Mouse (Mus musculus) hindbrain, embryonic 15.5 days (tissue): Measurements from ENCODE around the gene Nf1. TPM values are rescaled to one million over a fixed set of nuclear protein-coding genes. Genes with fewer than 3 reads are reported as not detected.

Source experiments
- ATAC-seq: fragments of 200-750 bp; cut with Nextera tagmentation; 2 replicates; pipeline ENCODE4 v1.8.0; 2017; ENCODE audit warnings: low read depth, moderate number of reproducible peaks, moderate TSS enrichment; ENCODE audit not compliant: low FRiP score
- H3K27ac ChIP-seq: fragments of 300-500 bp; sonication (generic); replicated peaks from 2 replicates; pipeline ENCODE4 v1.5.1; 2015; ENCODE audit warnings: mild to moderate bottlenecking, inconsistent platforms
- H3K27me3 ChIP-seq: fragments of 300-500 bp; sonication (generic); 2 replicates; pipeline ENCODE4 v1.6.1; 2015; ENCODE audit warnings: control low read depth, inconsistent platforms
- H3K36me3 ChIP-seq: fragments of 300-500 bp; sonication (generic); 2 replicates; pipeline ENCODE4 v1.6.1; 2015; ENCODE audit warnings: control low read depth, inconsistent platforms
- H3K4me1 ChIP-seq: fragments of 300-500 bp; sonication (generic); replicated peaks from 2 replicates; pipeline ENCODE4 v1.6.1; 2015; ENCODE audit warnings: control low read depth, inconsistent platforms
- H3K4me2 ChIP-seq: fragments of 300-500 bp; sonication (generic); 2 replicates; pipeline ENCODE4 v1.6.1; 2015; ENCODE audit warnings: moderate library complexity, mild to moderate bottlenecking, inconsistent platforms
- H3K4me3 ChIP-seq: fragments of 300-500 bp; sonication (generic); 2 replicates; pipeline ENCODE4 v1.5.1; 2015; ENCODE audit warnings: mild to moderate bottlenecking, inconsistent platforms
- H3K9ac ChIP-seq: fragments of 300-500 bp; sonication (generic); 2 replicates; pipeline ENCODE4 v1.6.1; 2015; ENCODE audit warnings: inconsistent platforms
- H3K9me3 ChIP-seq: fragments of 300-500 bp; sonication (generic); 2 replicates; pipeline ENCODE4 v1.6.1; 2016; ENCODE audit warnings: control low read depth, inconsistent platforms
- WGBS: fragments of 180-500 bp; shearing (Covaris S2); methylation state at CpG from one replicate; pipeline ENCODE4 v1.1.7; 2015; 5-methylcytosine and 5-hydroxymethylcytosine counted together
- polyA plus RNA-seq: library from polyadenylated mRNA; unstranded; fragments of >200 nt; fragmentation: Nextera tagmentation; extraction: Ambion mirVana; gene quantifications from 2 replicates; pipeline ENCODE4 v1.2.1, GENCODE M21; 2015

Nf1 gene
- polyA plus RNA-seq, 1 experiment from 2014 or later, result 6.1 TPM

- no peak for ATAC-seq
- no peak overlapping the region for H3K4me2 ChIP-seq
- H3K27me3 ChIP-seq, result no peaks in the 10 kb centered on the region
- H3K36me3 ChIP-seq, result no peaks in the 10 kb centered on the region
- no peak overlapping the region for H3K27ac ChIP-seq
- no peaks in the 10 kb centered on the region for H3K4me1 ChIP-seq
- no peak overlapping the region for H3K9ac ChIP-seq
- no peak overlapping the region for H3K4me3 ChIP-seq
- H3K9me3 ChIP-seq, result no peaks in the 10 kb centered on the region
Observed at GRCm38 (mm10) chr11:79521930-79522329, 182.4 kb downstream of the Nf1 start.

DNA sequence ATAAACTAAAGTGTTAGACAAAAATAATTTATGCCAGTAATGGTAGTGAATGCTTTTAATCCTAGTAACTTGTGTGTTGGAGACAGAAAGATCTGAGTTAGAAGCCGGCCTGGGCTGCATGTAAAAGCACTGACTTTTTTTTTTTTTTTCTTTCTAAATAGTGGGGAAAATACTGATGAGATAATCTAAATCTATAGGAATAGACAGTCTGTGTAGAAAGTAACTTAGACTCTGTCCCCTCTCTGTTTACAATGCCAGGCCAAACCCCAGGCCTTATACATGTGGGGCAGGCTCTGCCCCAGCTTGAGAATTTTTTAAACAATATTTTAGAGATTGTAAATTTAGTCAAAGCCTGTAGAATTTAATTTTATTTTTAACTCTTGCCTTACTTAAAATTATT is 183.5 kb downstream of the Nf1 start:
- Histone ChIP-seq H3K4me3 (no peak overlapping the region), H3K4me1 (no peaks in the 10 kb centered on the region), H3K27me3 (no peaks in the 10 kb centered on the region), H3K9ac (no peak overlapping the region), H3K36me3 (no peaks in the 10 kb centered on the region), H3K4me2 (no peak overlapping the region), H3K27ac (no peak overlapping the region), H3K9me3 (no peaks in the 10 kb centered on the region)
- no peak for ATAC-seq
- WGBS, result 86% methylated on average over 1 of the region's 1 CpGs

GRCm38 (mm10) chr11:79523560-79524309 is 184.2 kb downstream of the Nf1 start, which contains the start of gene Evi2b:
Gene Evi2b, minus strand, starts transcription at chr11:79523762.
- no peaks in the 10 kb centered on the region for H3K4me1 ChIP-seq
- no peaks in the 10 kb centered on the region for H3K27me3 ChIP-seq
- no peak within 1 kb of the TSS for H3K27ac ChIP-seq
- no peak within 1 kb of the TSS for H3K4me2 ChIP-seq
- no peak within 1 kb of the TSS for H3K9ac ChIP-seq
- no peaks in the 10 kb centered on the region for H3K36me3 ChIP-seq
- H3K9me3 ChIP-seq, result no peaks in the 10 kb centered on the region
- no peak for ATAC-seq
- 86% methylated on average over 10 of the region's 10 CpGs for WGBS
- H3K4me3 ChIP-seq, result no peak within 1 kb of the TSS

DNA sequence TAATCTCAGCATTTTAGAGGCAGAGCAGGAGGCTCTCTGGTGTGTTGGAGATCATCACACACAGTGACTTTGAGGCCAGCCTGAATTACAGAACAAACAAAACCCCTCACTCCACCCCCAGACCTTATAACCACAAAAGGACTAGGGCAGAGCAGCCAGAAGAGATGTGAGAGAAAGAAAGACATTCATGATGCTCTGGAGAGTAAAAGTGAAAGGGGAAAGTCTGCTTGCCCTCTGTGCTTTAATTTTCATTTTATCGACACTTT is 184.8 kb downstream of the Nf1 start:
- no peak overlapping the region for H3K4me3 ChIP-seq
- no peak for ATAC-seq
- H3K27me3 ChIP-seq, result no peaks in the 10 kb centered on the region
- H3K4me1 ChIP-seq, result no peaks in the 10 kb centered on the region
- H3K9ac ChIP-seq, result no peak overlapping the region
- H3K4me2 ChIP-seq, result no peak overlapping the region
- H3K9me3 ChIP-seq, result no peaks in the 10 kb centered on the region
- no peaks in the 10 kb centered on the region for H3K36me3 ChIP-seq
- H3K27ac ChIP-seq, result no peak overlapping the region
- 84% methylated on average over 1 of the region's 1 CpGs for WGBS

- Histone ChIP-seq H3K4me1 (no peaks in the 10 kb centered on the region), H3K4me3 (no peak overlapping the region), H3K9me3 (no peaks in the 10 kb centered on the region), H3K27me3 (no peaks in the 10 kb centered on the region), H3K4me2 (no peak overlapping the region), H3K36me3 (no peaks in the 10 kb centered on the region), H3K9ac (no peak overlapping the region), H3K27ac (no peak overlapping the region)
- 94% methylated on average over 3 of the region's 3 CpGs for WGBS
- no peak for ATAC-seq
Observed at GRCm38 (mm10) chr11:79526549-79526948, 187.1 kb downstream of the Nf1 start.

- H3K27me3 ChIP-seq, result no peaks in the 10 kb centered on the region
- no peak overlapping the region for H3K9ac ChIP-seq
- WGBS, result 79% methylated on average over 15 of the region's 15 CpGs
- no peak overlapping the region for H3K4me3 ChIP-seq
- no peak overlapping the region for H3K4me2 ChIP-seq
- no peak overlapping the region for H3K27ac ChIP-seq
- H3K36me3 ChIP-seq, result no peaks in the 10 kb centered on the region
- no peaks in the 10 kb centered on the region for H3K9me3 ChIP-seq
- no peak for ATAC-seq
- no peaks in the 10 kb centered on the region for H3K4me1 ChIP-seq
Observed at GRCm38 (mm10) chr11:79527015-79527738, 187.7 kb downstream of the Nf1 start.

GRCm38 (mm10) chr11:79527739-79528384 is 188.4 kb downstream of the Nf1 start:
- no peak overlapping the region for H3K27ac ChIP-seq
- H3K9me3 ChIP-seq, result no peaks in the 10 kb centered on the region
- H3K4me3 ChIP-seq, result no peak overlapping the region
- no peak for ATAC-seq
- no peaks in the 10 kb centered on the region for H3K36me3 ChIP-seq
- H3K27me3 ChIP-seq, result no peaks in the 10 kb centered on the region
- 94% methylated on average over 5 of the region's 5 CpGs for WGBS
- no peak overlapping the region for H3K4me2 ChIP-seq
- no peaks in the 10 kb centered on the region for H3K4me1 ChIP-seq
- no peak overlapping the region for H3K9ac ChIP-seq

DNA sequence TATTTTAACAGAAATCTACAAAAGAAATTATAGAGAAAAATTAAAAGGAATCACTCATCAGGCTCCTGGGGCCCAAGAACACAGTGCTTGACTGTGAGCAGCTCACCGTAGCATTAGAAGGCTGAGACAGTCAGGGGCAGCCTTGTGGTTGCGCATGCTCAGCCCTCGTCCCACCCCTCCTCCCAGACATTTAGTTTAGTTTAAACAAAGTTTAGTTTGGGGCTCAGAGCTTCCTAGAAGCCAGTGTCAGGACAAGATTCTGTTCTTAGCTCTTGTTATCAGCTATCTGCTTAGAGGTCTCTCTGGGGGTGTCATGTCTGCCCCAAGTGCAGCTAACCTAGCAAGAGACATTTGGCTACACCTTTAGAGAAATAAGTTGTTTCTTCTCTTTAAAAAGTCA is 189.1 kb downstream of the Nf1 start:
- H3K4me1 ChIP-seq, result no peaks in the 10 kb centered on the region
- no peak for ATAC-seq
- H3K9ac ChIP-seq, result no peak overlapping the region
- no peak overlapping the region for H3K4me2 ChIP-seq
- no peaks in the 10 kb centered on the region for H3K27me3 ChIP-seq
- H3K4me3 ChIP-seq, result no peak overlapping the region
- no peaks in the 10 kb centered on the region for H3K9me3 ChIP-seq
- 91% methylated on average over 3 of the region's 3 CpGs for WGBS
- no peaks in the 10 kb centered on the region for H3K36me3 ChIP-seq
- no peak overlapping the region for H3K27ac ChIP-seq

- no peak overlapping the region for H3K27ac ChIP-seq
- 95% methylated on average over 6 of the region's 6 CpGs for WGBS
- H3K27me3 ChIP-seq, result no peaks in the 10 kb centered on the region
- H3K9me3 ChIP-seq, result no peaks in the 10 kb centered on the region
- H3K36me3 ChIP-seq, result no peaks in the 10 kb centered on the region
- H3K9ac ChIP-seq, result no peak overlapping the region
- no peak overlapping the region for H3K4me3 ChIP-seq
- peaks cover 5% of the 10 kb centered on the region for H3K4me1 ChIP-seq
- no peak overlapping the region for H3K4me2 ChIP-seq
- ATAC-seq, result no peak
Observed at GRCm38 (mm10) chr11:79529226-79529625, 189.7 kb downstream of the Nf1 start.

DNA sequence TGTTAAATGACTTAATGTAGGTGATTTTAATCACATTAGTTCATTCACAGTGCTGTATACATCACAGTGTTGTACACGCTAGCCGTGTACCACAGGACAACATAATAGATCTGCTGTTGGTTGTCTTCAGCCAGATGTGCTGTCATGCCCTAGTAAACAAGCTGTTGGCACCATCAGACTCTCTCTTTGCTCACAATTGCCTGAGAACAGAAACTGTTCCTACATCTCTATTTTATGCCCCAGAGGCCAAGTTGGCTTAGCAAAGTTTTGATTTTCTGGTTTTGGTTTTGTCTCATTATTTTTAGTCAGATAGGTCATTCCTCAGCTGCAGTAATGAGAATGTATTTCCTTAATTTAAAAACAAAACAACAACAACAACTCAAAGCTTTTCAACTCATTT is 190.2 kb downstream of the Nf1 start:
- no peak overlapping the region for H3K4me3 ChIP-seq
- H3K9me3 ChIP-seq, result no peaks in the 10 kb centered on the region
- H3K27ac ChIP-seq, result no peak overlapping the region
- H3K9ac ChIP-seq, result no peak overlapping the region
- H3K4me1 ChIP-seq, result peaks cover 8% of the 10 kb centered on the region
- no peaks in the 10 kb centered on the region for H3K36me3 ChIP-seq
- 81% methylated on average over 2 of the region's 2 CpGs for WGBS
- ATAC-seq, result no peak
- no peaks in the 10 kb centered on the region for H3K27me3 ChIP-seq
- no peak overlapping the region for H3K4me2 ChIP-seq

DNA sequence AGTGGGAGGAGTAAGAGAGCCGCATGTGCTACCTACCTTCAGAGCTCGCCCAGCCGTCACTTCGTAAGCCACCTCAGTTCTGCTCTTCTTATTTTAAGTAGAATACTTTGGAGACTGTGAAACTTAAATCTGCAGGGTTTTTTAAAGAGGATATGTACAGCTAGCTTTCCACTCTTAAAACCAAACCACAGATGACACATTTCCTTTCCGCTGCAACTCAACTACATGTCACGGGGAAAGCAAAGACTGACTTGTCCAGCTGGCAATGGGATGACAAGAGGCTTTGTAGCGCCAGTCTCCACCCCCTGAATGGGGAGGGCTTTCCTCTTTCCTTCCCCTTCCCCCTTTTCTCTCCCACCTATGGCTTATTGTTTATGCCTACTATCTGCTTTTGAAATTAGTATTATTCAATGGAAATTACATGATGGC is 190.9 kb downstream of the Nf1 start, which contains the start of the genes Evi2 and Evi2a:
TSS of gene Evi2 (minus strand) at position 257 of the 429 bp plus-strand sequence.
TSS of gene Evi2a (minus strand) at position 277 of the 429 bp plus-strand sequence.
- Histone ChIP-seq H3K27ac (no peak within 1 kb of the TSS), H3K27me3 (no peaks in the 10 kb centered on the region), H3K4me2 (no peak within 1 kb of the TSS), H3K4me3 (no peak within 1 kb of the TSS), H3K9me3 (no peaks in the 10 kb centered on the region), H3K9ac (no peak within 1 kb of the TSS), H3K4me1 (peaks cover 8% of the 10 kb centered on the region), H3K36me3 (no peaks in the 10 kb centered on the region)
- ATAC-seq, result no peak
- WGBS, result 83% methylated on average over 7 of the region's 7 CpGs

- H3K4me2 ChIP-seq, result no peak overlapping the region
- no peak overlapping the region for H3K9ac ChIP-seq
- H3K27me3 ChIP-seq, result no peaks in the 10 kb centered on the region
- H3K4me1 ChIP-seq, result peaks cover 8% of the 10 kb centered on the region
- H3K9me3 ChIP-seq, result no peaks in the 10 kb centered on the region
- H3K36me3 ChIP-seq, result peaks cover 2% of the 10 kb centered on the region; the same call in 1 of the 2 replicates
- WGBS, result 95% methylated on average over 11 of the region's 11 CpGs
- H3K27ac ChIP-seq, result no peak overlapping the region
- ATAC-seq, result no peak
- no peak overlapping the region for H3K4me3 ChIP-seq
Observed at GRCm38 (mm10) chr11:79530774-79531173, 191.3 kb downstream of the Nf1 start.
